In genomic region chr10:14589667-14590066, GRCm38 (mm10) we compare ENCODE assay signal across 18 mouse cellular contexts.
"Had no signal": no experiment of that assay in that cellular context is flagged by ENCODE, and none has a peak within 500 bp of the region (broad histone marks: within the 10 kb centered on the region; RNA-seq: fewer than 3 reads in every experiment).

No protein-coding gene starts in this region.

- ATAC-seq: hindbrain, postnatal 0 days; intestine, embryonic 16.5 days had no signal

- DNase-seq: gastrocnemius, adult 2 months; gastrocnemius, postnatal 10 days; gastrocnemius, postnatal 25 days; heart, adult 11 months; heart, adult 2 months; heart, postnatal 14 days; heart, postnatal 36 days; kidney, adult 11 months; kidney, adult 2 months; kidney, adult 9 months; kidney, postnatal 14 days; kidney, postnatal 4 days; layer of hippocampus, adult 9-11 months; layer of hippocampus, postnatal 36 days; left cerebral cortex, postnatal 4 days; liver, embryonic 13.5 days had no signal
